Mouse (Mus musculus) thymus, adult 18-20 months (tissue): ENCODE results near the gene Mpl.
A peak's percentile ranks its signal among the peaks of the same experiment; 100 is the strongest.

Experiments
- DNase-seq, 2 experiments: peaks; one replicate each; pipeline ENCODE4 v3.0.0; 2022; ENCODE audit warnings: mixed read lengths in 2 of 2

The Mpl gene

GRCm38 (mm10) chr4:118427415-118427767 lies 29.9 kb downstream of the Mpl start:
- no peak for DNase-seq

GRCm38 (mm10) chr4:118425374-118425773 lies 31.9 kb downstream of the Mpl start:
- no peak for DNase-seq

GRCm38 (mm10) chr4:118424541-118425160 lies 32.7 kb downstream of the Mpl start:
- no peak for DNase-seq

GRCm38 (mm10) chr4:118421384-118421783 lies 35.9 kb downstream of the Mpl start:
- DNase-seq: no peak

- DNase-seq: no peak
These were observed 40.1 kb downstream of the Mpl start for GRCm38 (mm10) chr4:118417112-118417797.

- no peak for DNase-seq
These were observed 41.0 kb downstream of the Mpl start for GRCm38 (mm10) chr4:118416329-118416728.

- DNase-seq: no peak
These were observed 41.5 kb downstream of the Mpl start for GRCm38 (mm10) chr4:118415779-118416178.

- no peak for DNase-seq
These were observed 43.8 kb downstream of the Mpl start for GRCm38 (mm10) chr4:118413553-118413952.

- no peak for DNase-seq
These were observed 46.4 kb downstream of the Mpl start for GRCm38 (mm10) chr4:118410871-118411270.

GRCm38 (mm10) chr4:118409142-118409900 lies 48.0 kb downstream of the Mpl start, which contains the start of the genes Szt2 and Med8:
Gene Szt2, minus strand, starts transcription at chr4:118409273.
Gene Med8, plus strand, starts transcription at chr4:118409337.
- DNase-seq: peak; percentile 83 to 89

- DNase-seq: no peak
These were observed 54.6 kb downstream of the Mpl start for GRCm38 (mm10) chr4:118402701-118403100.

- DNase-seq: no peak
These were observed 55.4 kb downstream of the Mpl start for GRCm38 (mm10) chr4:118401918-118402317.

- DNase-seq: no peak
These were observed 55.9 kb downstream of the Mpl start for GRCm38 (mm10) chr4:118401421-118401820.

GRCm38 (mm10) chr4:118398400-118398799 lies 58.9 kb downstream of the Mpl start:
- DNase-seq: no peak

GRCm38 (mm10) chr4:118396433-118396832 lies 60.9 kb downstream of the Mpl start:
- no peak for DNase-seq

- no peak for DNase-seq
These were observed 62.0 kb downstream of the Mpl start for GRCm38 (mm10) chr4:118395289-118395688.

- DNase-seq: no peak
These were observed 62.8 kb downstream of the Mpl start for GRCm38 (mm10) chr4:118394505-118394904.
